Mouse (Mus musculus): ENCODE results near the gene Trpv4. TPM values are rescaled to one million over a fixed set of nuclear protein-coding genes. Genes with fewer than 3 reads are reported as not detected.

The Trpv4 gene
- polyA plus RNA-seq, 1 experiment, result 1.3 TPM

DNA sequence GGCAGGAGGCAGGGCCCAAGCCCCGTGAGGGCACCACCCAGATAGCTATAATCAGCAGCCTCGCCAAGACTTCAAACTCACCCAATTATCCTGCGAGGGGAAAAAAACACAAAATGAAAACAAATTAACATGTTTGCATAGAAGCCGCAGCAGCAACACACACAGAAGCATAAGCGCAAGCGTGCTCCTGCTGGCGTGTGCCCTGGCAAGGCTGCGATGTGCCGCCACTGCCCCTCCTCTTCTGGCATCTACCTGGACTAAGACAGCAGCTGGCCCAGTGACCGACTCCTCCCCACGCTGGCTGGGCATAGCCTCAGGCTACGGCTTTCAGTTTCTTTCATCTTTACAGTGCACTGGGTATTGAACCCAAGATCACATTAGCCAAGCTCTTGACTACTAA lies 76.7 kb downstream of the Trpv4 start:
- Histone ChIP-seq H3K27ac (ENCODE audit: control insufficient read depth, insufficient read depth, low read depth, low read length, poor library complexity) (no peak overlapping the region), H3K4me1 (ENCODE audit: control insufficient read depth, insufficient read depth, low read length) (no peaks in the 10 kb centered on the region; the same call in 1 of the 2 replicates), H3K4me3 (replicated peaks; ENCODE audit: control insufficient read depth, low read depth, low read length) (no peak overlapping the region)
- TF ChIP-seq CTCF (IDR thresholded peaks at IDR 0.05; ENCODE audit: control insufficient read depth, insufficient read depth, low read length), result no peak
- TF ChIP-seq POLR2A (IDR thresholded peaks at IDR 0.05; ENCODE audit: borderline replicate concordance, control insufficient read depth, low read depth, low read length), result no peak
- WGBS, result 88% methylated on average over 12 of the region's 12 CpGs

DNA sequence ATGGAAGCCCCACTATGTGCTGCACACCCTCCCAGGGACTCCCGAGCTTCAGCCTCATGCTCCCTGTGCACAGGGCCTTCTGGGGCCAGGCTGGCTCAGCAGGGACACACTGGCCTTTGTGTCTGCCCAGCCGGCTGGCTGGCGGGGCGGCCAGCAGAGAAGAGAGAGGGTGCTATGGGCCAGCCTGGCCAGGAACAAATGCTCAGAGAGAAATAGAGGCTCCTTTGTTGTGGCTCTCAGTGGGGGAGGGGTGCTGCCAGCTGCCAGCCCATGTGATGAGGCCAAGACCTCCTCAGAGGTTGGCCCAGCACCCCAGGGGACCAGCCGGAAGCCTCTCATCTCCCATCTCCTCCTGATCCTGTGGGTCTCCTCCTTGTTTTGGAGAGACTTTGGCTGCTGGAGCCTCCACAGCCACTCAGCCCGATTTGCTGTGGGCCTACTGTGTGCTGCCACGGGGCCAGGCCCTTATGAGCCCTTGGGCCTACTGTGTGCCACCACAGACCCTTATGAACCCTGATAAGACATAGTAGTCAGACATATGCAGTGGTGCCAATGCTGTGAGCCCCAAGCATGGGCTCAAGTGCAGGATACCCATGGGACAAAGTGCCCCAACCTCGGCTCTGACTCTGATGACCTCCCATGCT lies 78.4 kb downstream of the Trpv4 start:
- H3K4me3 ChIP-seq (replicated peaks; ENCODE audit: control insufficient read depth, low read depth, low read length), result no peak overlapping the region
- no peaks in the 10 kb centered on the region; the same call in 1 of the 2 replicates for H3K4me1 ChIP-seq (ENCODE audit: control insufficient read depth, insufficient read depth, low read length)
- no peak overlapping the region for H3K27ac ChIP-seq (ENCODE audit: control insufficient read depth, insufficient read depth, low read depth, low read length, poor library complexity)
- 66% methylated on average over 8 of the region's 8 CpGs for WGBS
- TF ChIP-seq CTCF (IDR thresholded peaks at IDR 0.05; ENCODE audit: control insufficient read depth, insufficient read depth, low read length), result no peak
- TF ChIP-seq POLR2A (IDR thresholded peaks at IDR 0.05; ENCODE audit: borderline replicate concordance, control insufficient read depth, low read depth, low read length), result no peak

DNA sequence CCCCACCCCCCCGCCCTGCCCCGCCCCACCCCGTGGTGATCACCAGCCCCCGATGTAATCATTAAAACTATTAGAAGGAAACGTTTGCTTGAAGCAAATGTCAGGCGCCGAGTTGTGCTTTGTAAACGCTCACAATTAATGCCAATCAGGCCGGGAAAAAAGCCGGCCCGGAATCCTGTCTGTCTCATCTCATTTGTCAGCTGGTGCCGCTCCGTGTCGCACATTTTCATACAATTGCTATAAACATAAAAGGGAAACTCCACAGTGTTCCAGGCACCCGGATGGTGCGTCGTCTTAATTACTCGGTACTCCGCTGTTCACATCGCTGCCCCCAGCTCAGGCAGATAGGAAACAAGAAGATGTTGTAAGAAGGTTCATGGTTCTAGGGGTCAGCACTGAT lies 79.9 kb downstream of the Trpv4 start:
- 87% methylated on average over 20 of the region's 20 CpGs for WGBS
- TF ChIP-seq POLR2A (IDR thresholded peaks at IDR 0.05; ENCODE audit: borderline replicate concordance, control insufficient read depth, low read depth, low read length), result no peak
- no peak for TF ChIP-seq CTCF (IDR thresholded peaks at IDR 0.05; ENCODE audit: control insufficient read depth, insufficient read depth, low read length)
- H3K4me1 ChIP-seq (ENCODE audit: control insufficient read depth, insufficient read depth, low read length), result no peaks in the 10 kb centered on the region; the same call in 1 of the 2 replicates
- no peak overlapping the region for H3K4me3 ChIP-seq (replicated peaks; ENCODE audit: control insufficient read depth, low read depth, low read length)
- no peak overlapping the region for H3K27ac ChIP-seq (ENCODE audit: control insufficient read depth, insufficient read depth, low read depth, low read length, poor library complexity)

- H3K4me1 ChIP-seq (ENCODE audit: control insufficient read depth, insufficient read depth, low read length), result no peaks in the 10 kb centered on the region
- 86% methylated on average over 16 of the region's 16 CpGs for WGBS
- TF ChIP-seq CTCF (IDR thresholded peaks at IDR 0.05; ENCODE audit: control insufficient read depth, insufficient read depth, low read length) (no peak), POLR2A (IDR thresholded peaks at IDR 0.05; ENCODE audit: borderline replicate concordance, control insufficient read depth, low read depth, low read length) (no peak)
Measured at GRCm38 (mm10) chr5:114575986-114576605, 82.1 kb downstream of the Trpv4 start.

GRCm38 (mm10) chr5:114575530-114575929 lies 82.7 kb downstream of the Trpv4 start:
- no peak overlapping the region for H3K4me3 ChIP-seq (replicated peaks; ENCODE audit: control insufficient read depth, low read depth, low read length)
- no peaks in the 10 kb centered on the region for H3K4me1 ChIP-seq (ENCODE audit: control insufficient read depth, insufficient read depth, low read length)
- no peak overlapping the region for H3K27ac ChIP-seq (ENCODE audit: control insufficient read depth, insufficient read depth, low read depth, low read length, poor library complexity)
- no peak for TF ChIP-seq CTCF (IDR thresholded peaks at IDR 0.05; ENCODE audit: control insufficient read depth, insufficient read depth, low read length)
- no peak for TF ChIP-seq POLR2A (IDR thresholded peaks at IDR 0.05; ENCODE audit: borderline replicate concordance, control insufficient read depth, low read depth, low read length)
- 69% methylated on average over 7 of the region's 7 CpGs for WGBS

More at GRCm38 (mm10) chr5:114575986-114576605, 82.1 kb downstream of the Trpv4 start:
- Histone ChIP-seq H3K27ac (ENCODE audit: control insufficient read depth, insufficient read depth, low read depth, low read length, poor library complexity) (no peak overlapping the region), H3K4me3 (replicated peaks; ENCODE audit: control insufficient read depth, low read depth, low read length) (no peak overlapping the region)

DNA sequence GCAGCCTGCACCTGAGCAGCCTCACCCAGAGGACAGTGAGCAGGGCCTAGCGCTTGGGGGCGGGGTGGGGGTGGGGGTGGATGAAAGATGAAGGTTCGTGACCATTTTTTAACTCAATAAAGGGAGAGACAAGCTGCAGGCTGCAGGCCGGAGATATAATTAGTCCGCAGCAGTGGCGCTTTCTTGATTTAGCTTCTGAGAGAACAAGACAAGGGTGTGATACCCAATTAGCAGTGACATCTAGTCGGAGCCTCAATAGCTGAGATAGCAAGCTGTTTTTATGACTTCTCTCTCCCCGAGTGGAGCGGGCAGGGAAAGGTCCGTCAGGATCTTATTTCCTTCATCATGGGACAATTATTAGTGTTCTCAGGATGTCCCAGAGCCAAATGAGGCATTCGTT lies 83.2 kb downstream of the Trpv4 start:
- no peak for TF ChIP-seq CTCF (IDR thresholded peaks at IDR 0.05; ENCODE audit: control insufficient read depth, insufficient read depth, low read length)
- TF ChIP-seq POLR2A (IDR thresholded peaks at IDR 0.05; ENCODE audit: borderline replicate concordance, control insufficient read depth, low read depth, low read length), result no peak
- no peaks in the 10 kb centered on the region for H3K4me1 ChIP-seq (ENCODE audit: control insufficient read depth, insufficient read depth, low read length)
- H3K27ac ChIP-seq (ENCODE audit: control insufficient read depth, insufficient read depth, low read depth, low read length, poor library complexity), result no peak overlapping the region
- H3K4me3 ChIP-seq (replicated peaks; ENCODE audit: control insufficient read depth, low read depth, low read length), result no peak overlapping the region
- 77% methylated on average over 11 of the region's 11 CpGs for WGBS

DNA sequence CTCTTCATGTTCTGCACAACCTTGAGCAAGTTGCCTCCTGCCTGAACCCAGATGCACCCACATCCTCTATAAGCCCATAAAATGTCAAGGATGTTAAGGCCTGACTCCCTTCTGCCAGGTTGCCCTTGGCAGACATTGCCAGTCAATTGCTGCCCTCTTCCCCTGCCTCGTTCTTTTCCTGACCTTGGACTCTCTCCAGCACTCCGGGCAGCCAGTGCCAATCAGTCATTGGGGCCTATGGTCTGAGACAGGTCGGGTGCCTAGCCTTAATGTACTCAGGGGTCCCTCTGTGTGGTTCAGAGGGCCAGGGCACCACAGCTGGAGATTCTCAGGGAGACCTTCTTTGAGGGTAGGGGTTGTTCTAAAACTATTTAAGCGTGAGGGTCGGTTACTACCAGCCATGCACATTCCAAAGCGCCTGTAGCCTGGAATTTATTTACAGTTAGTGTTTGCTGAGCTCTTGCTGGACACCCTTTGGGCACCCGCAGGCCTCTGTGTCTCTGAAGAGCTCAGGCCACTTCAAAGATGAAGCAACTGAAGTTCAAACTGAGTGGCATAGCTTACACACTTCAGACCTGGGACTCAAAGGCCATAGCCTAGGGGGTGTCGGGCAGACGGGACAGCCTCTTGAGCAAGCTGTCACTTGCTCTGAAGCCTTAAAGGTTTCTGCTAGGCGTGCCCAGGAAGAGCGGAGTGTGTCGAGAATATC lies 84.1 kb downstream of the Trpv4 start:
- no peak for TF ChIP-seq CTCF (IDR thresholded peaks at IDR 0.05; ENCODE audit: control insufficient read depth, insufficient read depth, low read length)
- no peak overlapping the region for H3K27ac ChIP-seq (ENCODE audit: control insufficient read depth, insufficient read depth, low read depth, low read length, poor library complexity)
- H3K4me3 ChIP-seq (replicated peaks; ENCODE audit: control insufficient read depth, low read depth, low read length), result no peak overlapping the region
- WGBS, result 77% methylated on average over 12 of the region's 12 CpGs
- H3K4me1 ChIP-seq (ENCODE audit: control insufficient read depth, insufficient read depth, low read length), result no peaks in the 10 kb centered on the region

GRCm38 (mm10) chr5:114572997-114573396 lies 85.2 kb downstream of the Trpv4 start:
- no peak overlapping the region for H3K4me3 ChIP-seq (replicated peaks; ENCODE audit: control insufficient read depth, low read depth, low read length)
- WGBS, result 77% methylated on average over 2 of the region's 2 CpGs
- H3K4me1 ChIP-seq (ENCODE audit: control insufficient read depth, insufficient read depth, low read length), result no peaks in the 10 kb centered on the region
- TF ChIP-seq POLR2A (IDR thresholded peaks at IDR 0.05; ENCODE audit: borderline replicate concordance, control insufficient read depth, low read depth, low read length), result no peak
- no peak for TF ChIP-seq CTCF (IDR thresholded peaks at IDR 0.05; ENCODE audit: control insufficient read depth, insufficient read depth, low read length)
- H3K27ac ChIP-seq (ENCODE audit: control insufficient read depth, insufficient read depth, low read depth, low read length, poor library complexity), result no peak overlapping the region

Other genes starting within 250 kb of the Trpv4 start
- 6.2 and 9.1 TPM in 2 replicates for gene Mmab, start 214.4 kb downstream of the Trpv4 start, polyA plus RNA-seq (2011; ENCODE audit: insufficient read depth, insufficient read length, low replicate concordance, missing spikeins)
- 6.7 and 7.7 TPM in 2 replicates for gene Mvk, start 214.2 kb downstream of the Trpv4 start, polyA plus RNA-seq (2011; ENCODE audit: insufficient read depth, insufficient read length, low replicate concordance, missing spikeins)
- gene Fam222a, start 90.4 kb downstream of the Trpv4 start, polyA plus RNA-seq (2011; ENCODE audit: insufficient read depth, insufficient read length, low replicate concordance, missing spikeins), result 0.92 TPM in 1 of 2 replicates, not detected in the other
- 28.3 and 33.5 TPM in 2 replicates for gene Gltp, start 32.6 kb upstream of the Trpv4 start, polyA plus RNA-seq (2011; ENCODE audit: insufficient read depth, insufficient read length, low replicate concordance, missing spikeins)
- 15.5 and 23.5 TPM in 2 replicates for gene Tchp, start 49.3 kb upstream of the Trpv4 start, polyA plus RNA-seq (2011; ENCODE audit: insufficient read depth, insufficient read length, low replicate concordance, missing spikeins)
- gene Ankrd13a, start 116.3 kb upstream of the Trpv4 start, polyA plus RNA-seq (2011; ENCODE audit: insufficient read depth, insufficient read length, low replicate concordance, missing spikeins), result 60.5 and 99.2 TPM in 2 replicates
- 33.6 and 52.4 TPM in 2 replicates for gene Git2, start 117.1 kb upstream of the Trpv4 start, polyA plus RNA-seq (2011; ENCODE audit: insufficient read depth, insufficient read length, low replicate concordance, missing spikeins)
- gene 1500011B03Rik, start 165.0 kb upstream of the Trpv4 start, polyA plus RNA-seq (2011; ENCODE audit: insufficient read depth, insufficient read length, low replicate concordance, missing spikeins), result 16.9 and 25.3 TPM in 2 replicates
- not detected in 2 replicates for gene 4930519G04Rik, start 195.2 kb upstream of the Trpv4 start, polyA plus RNA-seq (2011; ENCODE audit: insufficient read depth, insufficient read length, low replicate concordance, missing spikeins)
- gene Gm9936, start 200.3 kb upstream of the Trpv4 start, polyA plus RNA-seq (2011; ENCODE audit: insufficient read depth, insufficient read length, low replicate concordance, missing spikeins), result not detected in 2 replicates
- 37.0 and 44.3 TPM in 2 replicates for gene Oasl2, start 238.5 kb upstream of the Trpv4 start, polyA plus RNA-seq (2011; ENCODE audit: insufficient read depth, insufficient read length, low replicate concordance, missing spikeins)